Mouse (Mus musculus) C2C12 (cell line): ENCODE measurements at regions not wholly inside any gene's neighbourhood (a gene's known extent, or its start where the extent isn't known, plus 50 kb on each side); places are given as distances from the start of the nearest gene placed in this dataset.

Experiments
- CEBPB ChIP-seq: IDR thresholded peaks from one replicate; pipeline ENCODE4 v1.6.1; 2011; ENCODE audit warnings: low read depth, mild to moderate bottlenecking, control low read depth, moderate library complexity
- CTCF ChIP-seq: IDR thresholded peaks from one replicate; pipeline ENCODE4 v1.5.1; 2011; ENCODE audit not compliant: control insufficient read depth, insufficient read depth, insufficient read length

DNA sequence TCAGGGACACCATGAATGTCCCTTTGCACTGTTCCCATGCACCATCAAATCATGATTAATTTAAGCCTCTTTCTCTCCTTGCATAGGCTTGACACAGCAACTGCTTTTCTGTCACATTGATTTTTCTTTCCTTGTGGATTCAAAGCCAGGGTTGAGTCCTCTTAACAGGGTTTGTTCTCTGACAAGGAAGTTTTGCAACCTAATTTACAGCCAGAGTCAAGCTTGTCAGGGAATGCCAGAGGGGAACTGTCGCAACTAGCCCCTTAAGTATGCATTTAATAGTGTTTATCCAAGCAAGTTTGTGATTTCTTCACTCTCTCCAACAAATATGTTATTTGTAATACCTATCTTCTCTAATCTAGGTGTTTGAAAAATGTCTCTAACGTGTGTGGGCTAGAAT is 365.7 kb upstream of the Marcks start:
- TF ChIP-seq CEBPB: no peak
- TF ChIP-seq CTCF: no peak
